Mouse (Mus musculus): Measurements from ENCODE around the gene Gm9767. TPM values are rescaled to one million over a fixed set of nuclear protein-coding genes. Genes with fewer than 3 reads are reported as not detected.

Gene Gm9767
- total and polyA plus RNA-seq, 3 experiments: not detected

DNA sequence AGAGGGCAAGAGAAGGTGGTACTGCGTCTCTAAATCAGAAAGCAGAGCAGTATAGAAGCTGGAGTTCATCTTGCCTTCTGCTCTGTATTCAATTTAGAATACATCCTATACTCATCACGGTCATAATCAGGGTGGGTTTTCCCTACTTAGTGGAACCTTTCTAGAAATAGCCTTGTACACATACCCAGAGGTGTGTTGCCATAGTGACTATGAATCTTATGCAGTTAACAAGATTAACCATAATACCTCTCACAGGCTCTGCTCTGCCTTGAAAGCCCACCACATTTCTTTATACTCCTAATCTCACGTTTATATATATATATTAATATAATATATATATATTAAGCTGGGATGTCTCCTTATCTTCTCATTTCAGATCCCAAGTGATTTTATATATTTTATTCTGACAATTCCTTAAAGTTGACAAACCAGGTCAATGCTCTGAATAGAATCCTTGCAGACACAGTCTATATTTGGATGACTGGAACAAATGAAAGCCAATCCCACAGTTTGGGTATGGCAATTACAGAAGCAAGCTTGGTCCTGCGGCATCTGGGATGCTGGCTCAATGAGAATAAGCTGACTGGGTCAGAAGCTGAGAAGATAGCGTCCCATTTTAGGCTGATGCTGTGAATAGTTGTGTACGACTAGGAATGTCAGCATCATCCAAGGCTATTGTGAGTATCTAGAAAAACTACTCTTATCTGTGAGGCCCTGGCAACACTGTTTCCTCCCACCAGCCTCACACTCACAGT is 41.2 kb downstream of the Gm9767 start:
- H3K4me1 ChIP-seq (ENCODE audit: control insufficient read depth, insufficient read depth, low read length): no peaks in the 10 kb centered on the region; the same call in 1 of the 2 replicates
- 66% methylated on average over 6 of the region's 6 CpGs for WGBS
- no peaks in the 10 kb centered on the region for H3K27me3 ChIP-seq (ENCODE audit: control insufficient read depth, insufficient read depth, low read length)
- H3K4me3 ChIP-seq: no peak overlapping the region
- no peak overlapping the region for H3K9ac ChIP-seq (ENCODE audit: low read depth, low read length)
- no peak overlapping the region for H3K27ac ChIP-seq
- intact Hi-C loops (cut with DNase I): no loop called here
- no peaks in the 10 kb centered on the region for H3K79me2 ChIP-seq (replicated peaks; ENCODE audit: control insufficient read depth, insufficient read depth, low read length)
- TF ChIP-seq POLR2A (IDR thresholded peaks at IDR 0.05; ENCODE audit: insufficient read depth, low read depth, low read length) (no peak), CTCF (IDR thresholded peaks at IDR 0.05) (no peak), EP300 (IDR thresholded peaks at IDR 0.05; ENCODE audit: insufficient read depth, low read depth, low read length) (no peak)
- DNase-seq: no peak
- no peaks in the 10 kb centered on the region for H3K36me3 ChIP-seq (ENCODE audit: control insufficient read depth, insufficient read depth, low read length)

GRCm38 (mm10) chr10:26119822-26120183 is 41.7 kb downstream of the Gm9767 start:
- Histone ChIP-seq H3K27me3 (ENCODE audit: control insufficient read depth, insufficient read depth, low read length) (no peaks in the 10 kb centered on the region), H3K4me1 (ENCODE audit: control insufficient read depth, insufficient read depth, low read length) (no peaks in the 10 kb centered on the region; the same call in 1 of the 2 replicates), H3K4me3 (no peak overlapping the region), H3K36me3 (ENCODE audit: control insufficient read depth, insufficient read depth, low read length) (no peaks in the 10 kb centered on the region), H3K27ac (no peak overlapping the region), H3K79me2 (replicated peaks; ENCODE audit: control insufficient read depth, insufficient read depth, low read length) (no peaks in the 10 kb centered on the region), H3K9ac (ENCODE audit: low read depth, low read length) (no peak overlapping the region)
- DNase-seq: no peak
- 40% methylated on average over 1 of the region's 1 CpGs for WGBS
- intact Hi-C loops (cut with DNase I): no loop called here
- TF ChIP-seq CTCF (IDR thresholded peaks at IDR 0.05) (no peak), POLR2A (IDR thresholded peaks at IDR 0.05; ENCODE audit: insufficient read depth, low read depth, low read length) (no peak), EP300 (IDR thresholded peaks at IDR 0.05; ENCODE audit: insufficient read depth, low read depth, low read length) (no peak)

Other genes with a start within 250 kb of the Gm9767 start
- gene Tmem200a, start 797 bp downstream of the Gm9767 start, total RNA-seq (2021): under 1 TPM in 1 of 2 experiments, not detected in 1; 0.09 TPM
- gene Tmem200a, start 797 bp downstream of the Gm9767 start, polyA plus RNA-seq (2012; rRNA removed): 0.04 and 0.12 TPM in 2 replicates
- gene Samd3, start 151.5 kb downstream of the Gm9767 start, total RNA-seq (2021): not detected
- gene Samd3, start 151.5 kb downstream of the Gm9767 start, polyA plus RNA-seq (2012; rRNA removed): 0.31 TPM in 1 of 2 replicates, not detected in the other

Measured in heart, adult 2 months (tissue).